Mouse (Mus musculus) small intestine, adult 2 months (tissue): ENCODE results near the gene Gatad1. TPM values are rescaled to one million over a fixed set of nuclear protein-coding genes. Genes with fewer than 3 reads are reported as not detected.
"Not testable (repeated sequence)": the region's sequence is repeated elsewhere in the genome, so short reads cannot be mapped to it uniquely, and the experiment has no call there.

Experiments used
- H3K27ac ChIP-seq: fragments of 200-500 bp; 2 replicates; pipeline ENCODE4 v1.5.1; 2012; ENCODE audit warnings: low read depth, low read length, control low read depth, inconsistent platforms; ENCODE audit not compliant: insufficient read depth
- H3K27me3 ChIP-seq: fragments of 200-500 bp; 2 replicates; pipeline ENCODE4 v1.6.1; 2012; ENCODE audit warnings: mild to moderate bottlenecking, moderate library complexity, low read length, inconsistent platforms; ENCODE audit not compliant: control insufficient read depth, insufficient read depth
- H3K36me3 ChIP-seq: fragments of 200-500 bp; 2 replicates; pipeline ENCODE4 v1.6.1; 2012; ENCODE audit warnings: mild to moderate bottlenecking, low read length, control low read depth, inconsistent platforms; ENCODE audit not compliant: control insufficient read depth, insufficient read depth
- H3K4me1 ChIP-seq: fragments of 200-500 bp; 2 replicates; pipeline ENCODE4 v1.6.1; 2012; ENCODE audit warnings: low read length, inconsistent platforms, mixed read lengths; ENCODE audit not compliant: control insufficient read depth, insufficient read depth, insufficient read length
- H3K4me3 ChIP-seq: fragments of 200-500 bp; 2 replicates; pipeline ENCODE4 v1.5.1; 2012; ENCODE audit warnings: low read depth, mild to moderate bottlenecking, control low read depth, inconsistent platforms, low read length, moderate library complexity
- CTCF ChIP-seq: fragments of 200-500 bp; IDR thresholded peaks from 2 replicates; pipeline ENCODE4 v1.5.1; 2012; ENCODE audit warnings: low read depth, mild to moderate bottlenecking, control low read depth, inconsistent platforms, low read length, moderate library complexity, mixed read lengths; ENCODE audit not compliant: insufficient replicate concordance, insufficient read length; ENCODE audit errors: extremely low read depth
- POLR2A ChIP-seq: fragments of 200-500 bp; IDR thresholded peaks from 2 replicates; pipeline ENCODE4 v1.6.1; 2012; ENCODE audit warnings: low read depth, mild to moderate bottlenecking, control low read depth, inconsistent platforms, low read length, moderate library complexity
- WGBS: fragments of 180-500 bp; shearing (Covaris S2); methylation state at CpG from one replicate; pipeline ENCODE4 v1.1.7; 2018; 5-methylcytosine and 5-hydroxymethylcytosine counted together
- polyA plus RNA-seq: library from polyadenylated mRNA; depleted of rRNA; stranded (reverse); fragments of >200 nt; gene quantifications from 2 replicates; pipeline ENCODE4 v1.2.3, GENCODE M21; 2012

Gene Gatad1
- polyA plus RNA-seq, 1 experiment: 24.3 TPM

- TF ChIP-seq CTCF (no peak), POLR2A (no peak)
- Histone ChIP-seq H3K27me3 (no peaks in the 10 kb centered on the region), H3K36me3 (peaks cover 17% of the 10 kb centered on the region), H3K4me3 (no peak overlapping the region), H3K27ac (no peak overlapping the region), H3K4me1 (no peaks in the 10 kb centered on the region)
- 78% methylated on average over 8 of the region's 8 CpGs for WGBS
Observed at GRCm38 (mm10) chr5:3635286-3635685, 21.7 kb downstream of the Gatad1 start.

- Histone ChIP-seq H3K4me3 (no peak overlapping the region), H3K4me1 (no peaks in the 10 kb centered on the region), H3K27me3 (no peaks in the 10 kb centered on the region), H3K36me3 (peaks cover 21% of the 10 kb centered on the region), H3K27ac (no peak overlapping the region)
- TF ChIP-seq CTCF (peak; percentile 69; the same call in 1 of the 2 replicates), POLR2A (no peak)
- 73% methylated on average over 4 of the region's 4 CpGs for WGBS
Observed at GRCm38 (mm10) chr5:3633951-3634350, 23.0 kb downstream of the Gatad1 start.

- H3K27ac ChIP-seq: no peak overlapping the region
- no peak for TF ChIP-seq CTCF
- TF ChIP-seq POLR2A: no peak
- H3K36me3 ChIP-seq: peaks cover 22% of the 10 kb centered on the region
- no peaks in the 10 kb centered on the region for H3K4me1 ChIP-seq
- H3K4me3 ChIP-seq: no peak overlapping the region
- no peaks in the 10 kb centered on the region for H3K27me3 ChIP-seq
- 77% methylated on average over 13 of the region's 13 CpGs for WGBS
Observed at GRCm38 (mm10) chr5:3633315-3633714, 23.7 kb downstream of the Gatad1 start.

- H3K36me3 ChIP-seq: peaks cover 24% of the 10 kb centered on the region
- 87% methylated on average over 5 of the region's 5 CpGs for WGBS
Observed at GRCm38 (mm10) chr5:3632285-3632684, 24.7 kb downstream of the Gatad1 start.

GRCm38 (mm10) chr5:3631512-3632271, 25.3 kb downstream of the Gatad1 start:
- peaks cover 24% of the 10 kb centered on the region for H3K36me3 ChIP-seq
- H3K4me3 ChIP-seq: no peak overlapping the region
- TF ChIP-seq POLR2A (no peak), CTCF (no peak)
- whole genome bisulfite sequencing: 86% methylated on average over 16 of the region's 16 CpGs
- H3K4me1 ChIP-seq: no peaks in the 10 kb centered on the region
- no peaks in the 10 kb centered on the region for H3K27me3 ChIP-seq
- H3K27ac ChIP-seq: no peak overlapping the region

More at GRCm38 (mm10) chr5:3632285-3632684, 24.7 kb downstream of the Gatad1 start:
- no peak overlapping the region for H3K4me3 ChIP-seq
- TF ChIP-seq CTCF (no peak), POLR2A (no peak)
- H3K4me1 ChIP-seq: no peaks in the 10 kb centered on the region
- H3K27ac ChIP-seq: no peak overlapping the region
- no peaks in the 10 kb centered on the region for H3K27me3 ChIP-seq

- 94% methylated on average over 5 of the region's 5 CpGs for WGBS
- no peak for TF ChIP-seq CTCF
- no peak for TF ChIP-seq POLR2A
- H3K36me3 ChIP-seq: peaks cover 29% of the 10 kb centered on the region
Observed at GRCm38 (mm10) chr5:3630055-3630454, 26.9 kb downstream of the Gatad1 start.

GRCm38 (mm10) chr5:3620486-3620885, 36.5 kb downstream of the Gatad1 start:
- Histone ChIP-seq H3K36me3 (peaks cover 46% of the 10 kb centered on the region), H3K27ac (no peak overlapping the region), H3K4me1 (no peaks in the 10 kb centered on the region), H3K4me3 (no peak overlapping the region), H3K27me3 (no peaks in the 10 kb centered on the region)
- WGBS: 93% methylated on average over 7 of the region's 7 CpGs
- TF ChIP-seq POLR2A: no peak
- TF ChIP-seq CTCF: no peak

More at GRCm38 (mm10) chr5:3630055-3630454, 26.9 kb downstream of the Gatad1 start:
- Histone ChIP-seq H3K27me3 (no peaks in the 10 kb centered on the region), H3K27ac (no peak overlapping the region), H3K4me3 (no peak overlapping the region), H3K4me1 (no peaks in the 10 kb centered on the region)

- not testable (repeated sequence) for H3K27me3 ChIP-seq, H3K27ac ChIP-seq, H3K4me3 ChIP-seq, H3K4me1 ChIP-seq
- 99% methylated on average over 2 of the region's 2 CpGs for WGBS
- peaks cover 21% of the 10 kb centered on the region for H3K36me3 ChIP-seq
Observed at GRCm38 (mm10) chr5:3611835-3612234, 45.1 kb downstream of the Gatad1 start.
